Mouse (Mus musculus): ENCODE measurements around the gene Tmsb15l.

- TF ChIP-seq POLR2A (IDR thresholded peaks at IDR 0.05; ENCODE audit: low read depth, low read length): no peak
- no peak for TF ChIP-seq CTCF (IDR thresholded peaks at IDR 0.05; ENCODE audit: extremely low read depth, insufficient read length, insufficient replicate concordance, low read depth, low read length)
These were observed 50.8 kb downstream of the Tmsb15l start for GRCm38 (mm10) chrX:136925863-136926262.

Measured in small intestine, adult 2 months (tissue).